Mouse (Mus musculus) megakaryocyte-erythroid progenitor cell, adult 5-6 weeks (primary cell): Measurements from ENCODE around the gene Rho. TPM values are rescaled to one million over a fixed set of nuclear protein-coding genes. Genes with fewer than 3 reads are reported as not detected.

Experiments
- ATAC-seq: replicated peaks from 2 replicates; pipeline ENCODE4 v1.8.0; 2016; ENCODE audit warnings: mild to moderate bottlenecking, inconsistent platforms; ENCODE audit not compliant: severe bottlenecking, poor library complexity, low FRiP score, low TSS enrichment
- total RNA-seq, 2 experiments: library from RNA; stranded (forward) in 1 of 2; stranded (reverse) in 1 of 2; fragments of 200-1000, 215-1000 nt in 1 of 2; fragments of >200 nt in 1 of 2; fragmentation: Nextera tagmentation in 1 of 2; gene quantifications; 2 replicates each; pipeline ENCODE4 v1.2.3; 2014 to 2017

The Rho gene
- total RNA-seq (2014; fragmentation: Nextera tagmentation), result not detected in 2 replicates
- total RNA-seq (2017), result not detected in 2 replicates

GRCm38 (mm10) chr6:115931639-115932038 is at the start of gene Rho:
TSS of gene Rho (plus strand) at chr6:115931748.
- no peak for ATAC-seq

- no peak for ATAC-seq
Observed at GRCm38 (mm10) chr6:115884018-115884417, 47.5 kb upstream of the Rho start.

DNA sequence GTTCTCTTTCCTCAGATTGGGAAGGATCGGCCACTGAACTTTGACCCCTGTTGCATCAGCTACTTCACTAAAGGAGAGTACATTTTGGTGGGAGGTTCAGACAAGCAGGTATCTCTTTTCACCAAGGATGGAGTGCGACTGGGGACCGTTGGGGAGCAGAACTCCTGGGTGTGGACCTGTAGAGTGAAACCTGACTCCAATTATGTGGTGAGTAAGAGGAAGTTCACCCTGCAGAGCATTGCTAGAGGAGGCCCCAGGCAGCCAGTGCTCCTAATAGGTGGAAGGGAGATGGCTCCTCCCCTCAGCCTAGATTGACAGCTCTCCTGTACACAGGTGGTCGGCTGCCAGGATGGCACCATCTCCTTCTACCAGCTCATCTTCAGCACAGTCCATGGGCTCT is 44.7 kb upstream of the Rho start:
- ATAC-seq, result peak; percentile 43; the same call in 1 of the 2 replicates

DNA sequence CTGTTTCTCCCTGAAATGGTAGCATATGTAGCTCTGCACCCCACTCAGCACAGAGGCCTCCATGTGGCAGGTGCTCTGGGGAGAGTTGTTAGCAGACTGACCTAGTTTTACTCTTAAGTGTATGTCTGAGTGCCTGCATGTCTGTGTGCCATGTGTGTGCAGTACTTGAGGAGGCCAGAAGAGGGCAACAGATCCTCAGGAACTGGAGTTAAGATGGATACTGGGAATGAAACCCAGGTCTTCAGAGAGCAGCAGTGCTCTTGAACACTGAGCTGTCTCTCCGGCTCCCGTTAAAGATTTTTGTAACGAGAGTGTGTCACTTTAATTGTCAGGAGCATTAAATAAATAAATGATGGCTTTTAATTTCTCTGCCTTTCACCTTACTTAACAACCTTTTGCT is 43.3 kb upstream of the Rho start:
- ATAC-seq, result peak; percentile 39; the same call in 1 of the 2 replicates

DNA sequence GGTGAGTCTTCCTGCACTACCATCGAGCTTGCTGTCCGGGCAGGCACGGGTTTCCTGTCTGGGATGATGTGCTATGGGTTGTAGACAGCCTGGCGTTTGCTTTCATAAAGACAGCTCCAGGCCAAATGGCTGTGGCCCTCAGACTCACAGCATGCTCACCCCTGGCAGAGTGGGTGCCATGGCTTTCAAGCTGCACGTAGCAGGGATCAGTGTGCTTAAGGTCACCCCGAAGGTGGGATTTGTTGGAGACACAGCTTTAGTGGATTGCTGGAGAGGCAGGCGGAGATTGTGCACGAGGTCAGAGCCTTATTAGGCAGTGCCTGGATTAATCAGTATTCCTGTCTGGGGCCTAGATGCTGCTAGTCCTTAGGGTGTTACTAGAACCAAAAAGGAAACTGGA is 40.9 kb upstream of the Rho start:
- no peak for ATAC-seq

DNA sequence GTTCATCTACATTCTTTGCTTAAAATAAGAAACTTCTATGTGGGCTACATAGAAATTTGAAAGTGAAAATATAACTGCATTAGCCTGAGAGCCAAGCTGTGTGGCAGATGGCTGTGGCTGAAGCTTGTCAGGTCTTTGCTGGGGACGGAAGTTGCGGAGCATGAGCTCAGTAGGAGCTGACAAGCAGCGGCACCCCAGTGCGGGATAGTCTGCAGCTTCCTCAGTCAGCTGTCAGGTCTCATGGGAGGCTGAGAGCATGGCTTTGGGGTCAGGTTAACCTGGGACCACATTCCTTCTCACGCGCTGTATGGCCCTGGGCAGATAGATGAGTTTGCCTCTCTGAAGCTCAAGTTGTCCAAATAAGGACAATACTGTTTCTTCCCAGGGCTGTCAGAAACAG is 40.5 kb upstream of the Rho start:
- no peak for ATAC-seq

- no peak for ATAC-seq
Observed at GRCm38 (mm10) chr6:115891497-115892061, 40.0 kb upstream of the Rho start.

DNA sequence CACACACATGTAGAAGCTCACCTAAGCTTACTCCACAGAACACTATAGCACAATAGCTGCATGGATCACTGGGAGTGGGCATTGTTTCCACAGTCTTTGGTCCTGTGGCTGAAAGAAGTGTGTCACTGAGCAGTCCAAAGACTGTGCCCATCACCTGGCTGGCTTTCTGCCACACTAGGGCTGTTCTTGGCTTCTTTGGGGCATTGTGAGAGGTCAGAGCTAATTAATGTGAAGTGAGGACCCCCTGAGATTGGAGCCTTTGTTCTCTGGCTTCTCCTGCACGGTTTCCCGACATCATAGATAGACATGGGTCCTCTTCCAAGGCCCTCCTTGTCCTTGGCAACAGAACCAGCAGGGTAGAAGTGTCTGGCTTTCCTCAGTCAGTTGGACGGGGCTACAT is 39.2 kb upstream of the Rho start:
- ATAC-seq, result no peak

DNA sequence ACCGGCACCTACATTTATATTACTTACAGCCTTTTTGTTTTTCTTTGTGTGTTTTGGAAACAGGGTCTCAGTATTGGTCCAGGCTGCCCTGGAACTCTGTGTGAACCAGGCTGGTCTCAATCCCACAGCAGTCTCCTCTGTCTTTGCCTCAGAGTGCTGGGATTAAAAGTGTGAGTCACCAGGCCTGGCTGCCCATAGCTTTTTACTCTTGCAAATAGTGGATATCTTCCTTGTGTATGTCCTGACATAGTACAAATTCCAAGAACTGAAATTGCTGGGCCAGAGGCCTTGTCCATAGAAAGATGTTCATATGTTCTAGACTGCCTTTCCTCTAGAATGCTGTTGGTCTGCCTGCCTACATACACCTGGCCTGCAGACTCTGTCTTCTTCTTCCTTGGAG is 35.2 kb upstream of the Rho start:
- no peak for ATAC-seq

DNA sequence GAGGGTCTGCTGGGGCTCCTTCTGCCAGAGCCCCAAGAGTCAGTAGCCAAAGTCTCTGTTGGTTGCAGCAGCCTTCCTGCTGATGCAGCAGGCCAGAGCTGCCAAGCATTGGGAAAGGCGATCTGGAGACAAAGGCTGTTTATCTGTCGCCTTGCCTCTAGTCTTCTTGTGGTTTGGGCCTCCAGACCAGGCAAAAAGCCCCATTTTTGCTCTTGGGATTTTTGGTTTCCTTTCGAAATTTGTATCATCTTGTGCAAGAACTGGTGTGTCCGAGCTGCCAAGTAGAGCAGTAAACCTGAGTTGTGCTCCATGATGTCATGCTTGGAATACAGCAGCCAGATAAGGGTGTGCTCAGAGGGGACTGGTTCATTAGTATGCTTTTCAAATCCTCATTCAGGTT is 34.4 kb upstream of the Rho start:
- ATAC-seq, result no peak

DNA sequence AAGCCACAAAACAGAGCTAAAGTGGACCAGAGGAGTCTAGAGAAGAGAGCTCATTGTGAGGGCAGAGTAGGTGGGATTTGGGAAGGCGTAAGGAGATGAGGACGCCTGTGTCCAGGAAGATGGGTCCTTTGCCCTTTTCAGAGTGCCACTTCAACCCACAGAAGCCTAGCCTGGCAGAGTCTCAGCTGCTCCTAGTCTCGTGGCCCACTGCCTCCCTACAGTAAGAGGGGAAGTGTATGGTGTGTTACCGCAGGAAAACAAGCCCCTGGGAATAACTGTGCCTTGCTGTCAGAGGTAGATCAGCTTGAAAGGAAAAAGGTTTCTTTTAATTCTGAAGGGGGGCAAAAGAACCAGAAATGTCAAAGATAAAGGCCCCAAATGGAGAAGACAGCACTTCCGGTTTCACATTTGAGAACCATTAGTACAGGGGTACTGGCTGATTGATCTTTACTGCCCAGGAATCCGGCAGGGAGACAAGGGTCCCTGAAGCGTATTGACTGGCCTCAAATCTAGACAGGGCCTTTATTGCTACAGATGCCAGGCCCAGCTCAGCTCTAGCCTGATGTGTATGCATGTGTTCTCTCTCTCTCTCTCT is 33.5 kb upstream of the Rho start:
- ATAC-seq, result no peak

DNA sequence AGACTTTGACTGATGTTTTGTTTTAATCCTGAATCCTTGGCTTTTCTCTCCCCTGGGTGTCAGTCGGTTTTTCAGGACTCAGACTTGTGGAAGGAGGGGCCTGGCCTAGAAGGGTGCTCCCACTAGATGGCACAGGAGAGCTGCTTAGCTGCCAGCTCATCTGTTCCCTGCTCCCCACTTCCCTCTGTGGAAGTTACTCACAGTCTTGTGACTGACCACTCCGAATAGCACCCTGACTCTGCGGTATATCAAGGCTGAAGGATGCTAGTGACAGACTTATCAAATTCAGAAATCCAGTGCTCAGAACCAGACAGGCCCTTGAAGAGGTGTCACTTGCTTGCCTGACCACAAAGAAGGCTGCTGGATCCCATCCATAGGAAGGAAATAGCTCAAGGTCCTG is 30.5 kb upstream of the Rho start:
- ATAC-seq, result 0 out of 2 replicates have a peak, but pooled peaks have one; percentile 50

- ATAC-seq, result no peak
Observed at GRCm38 (mm10) chr6:115901489-115901931, 30.0 kb upstream of the Rho start.

- ATAC-seq, result no peak
Observed at GRCm38 (mm10) chr6:115902545-115902944, 29.0 kb upstream of the Rho start.

GRCm38 (mm10) chr6:115905568-115905967 is 26.0 kb upstream of the Rho start:
- no peak for ATAC-seq

- ATAC-seq, result no peak
Observed at GRCm38 (mm10) chr6:115906455-115906854, 25.1 kb upstream of the Rho start.

DNA sequence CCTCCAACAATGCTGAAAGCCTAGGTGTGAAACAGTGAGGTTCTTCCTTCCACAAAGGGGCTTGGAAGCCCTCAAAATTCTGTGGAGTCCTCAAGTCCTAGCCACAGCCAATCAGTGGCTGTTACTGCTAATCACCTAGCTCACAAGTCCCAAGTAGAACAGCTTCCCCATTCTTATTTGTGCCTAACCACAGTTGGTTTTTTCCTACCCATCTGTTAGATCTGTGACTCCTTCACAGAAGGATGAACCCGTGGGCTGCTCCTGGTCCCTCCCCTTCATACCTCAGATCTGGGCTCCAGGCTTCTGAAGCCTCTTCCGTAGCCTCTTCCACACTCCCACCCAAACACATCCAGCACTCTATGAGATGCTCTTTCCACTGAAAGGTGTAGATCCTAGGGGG is 24.7 kb upstream of the Rho start:
- ATAC-seq, result no peak

DNA sequence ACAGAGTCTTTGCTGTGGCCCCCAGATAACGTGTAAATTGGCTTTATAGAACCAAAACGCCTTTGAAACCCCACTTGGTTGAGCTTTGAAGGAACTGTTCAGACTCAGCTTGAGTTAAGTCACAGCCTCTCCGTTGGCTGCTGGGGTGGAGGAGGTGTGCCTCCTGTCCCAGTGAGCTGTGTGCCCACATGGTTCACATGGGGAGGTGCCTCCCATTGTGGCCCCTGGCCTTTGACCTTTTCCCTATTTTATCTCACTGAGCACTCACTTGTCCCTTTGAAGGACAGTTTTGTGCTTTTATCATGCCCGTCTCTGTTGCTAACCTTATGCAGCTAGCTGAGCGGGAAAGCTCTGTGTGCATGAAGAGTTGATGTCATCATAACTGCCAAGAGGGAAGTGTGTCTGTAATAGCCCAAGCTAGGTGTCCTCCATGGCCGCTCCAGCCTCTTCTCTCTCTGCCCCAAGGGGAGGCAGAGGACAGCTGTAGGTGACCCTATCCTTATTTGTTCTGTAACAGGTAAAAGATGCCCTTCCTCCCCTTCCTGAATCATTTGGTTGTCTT is 23.0 kb upstream of the Rho start:
- ATAC-seq, result no peak

GRCm38 (mm10) chr6:115909052-115909451 is 22.5 kb upstream of the Rho start:
- 0 out of 2 replicates have a peak, but pooled peaks have one; percentile 12 for ATAC-seq

DNA sequence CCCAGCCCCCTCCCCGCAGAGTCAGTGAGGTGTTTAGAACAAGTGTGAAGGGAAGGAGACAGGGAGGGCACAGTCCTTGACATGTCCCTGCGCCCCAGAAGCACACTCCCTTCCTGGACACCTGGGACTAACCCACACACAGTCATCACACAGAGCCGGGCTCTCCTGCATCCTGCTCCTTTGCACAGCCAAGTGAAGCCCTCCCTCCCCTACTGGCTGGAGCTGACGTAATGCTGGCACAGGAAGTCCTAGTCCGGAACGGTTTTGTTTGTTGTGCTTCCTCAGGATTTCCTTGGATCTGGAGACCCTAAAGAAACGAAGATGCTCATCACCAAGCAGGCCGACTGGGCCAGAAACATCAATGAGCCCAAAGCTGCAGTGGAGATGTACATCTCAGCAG is 21.6 kb upstream of the Rho start:
- no peak for ATAC-seq

- ATAC-seq, result no peak
Observed at GRCm38 (mm10) chr6:115911763-115912162, 19.8 kb upstream of the Rho start.
